Mouse (Mus musculus): ENCODE measurements at regions not wholly inside any gene's neighbourhood (a gene's known extent, or its start where the extent isn't known, plus 50 kb on each side); places are given as distances from the start of the nearest gene placed in this dataset.
A peak's percentile ranks its signal among the peaks of the same experiment; 100 is the strongest.

DNA sequence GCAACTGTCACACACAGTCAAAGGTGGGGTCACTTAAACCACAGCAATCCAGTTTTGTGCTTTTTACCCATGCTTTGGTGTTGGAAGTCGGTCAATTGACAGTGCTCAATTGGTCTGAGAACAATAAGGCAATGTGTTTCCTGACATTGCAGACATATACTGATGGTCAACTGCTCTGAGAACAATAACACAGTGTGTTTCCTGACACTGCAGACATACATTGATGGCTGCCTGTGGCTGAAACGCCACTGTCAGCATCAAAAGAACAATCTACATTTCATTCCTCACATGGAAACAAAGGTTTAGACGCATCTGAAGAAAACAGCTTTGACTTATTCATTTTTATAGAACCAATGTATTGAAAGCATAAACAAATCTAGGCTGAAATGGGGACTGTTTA, 59.2 kb upstream of the Lama4 start:
- H3K4me1 ChIP-seq (replicated peaks), result peaks cover 16% of the 10 kb centered on the region
- H3K4me2 ChIP-seq, result no peak overlapping the region
- no peak overlapping the region for H3K9ac ChIP-seq
- H3K27me3 ChIP-seq, result no peaks in the 10 kb centered on the region
- no peaks in the 10 kb centered on the region for H3K9me3 ChIP-seq (replicated peaks)
- WGBS, result 55% methylated on average over 3 of the region's 3 CpGs
- H3K27ac ChIP-seq, result no peak overlapping the region
- H3K4me3 ChIP-seq, result no peak overlapping the region
- ATAC-seq (replicated peaks; ENCODE audit: insufficient number of reproducible peaks, insufficient read depth, low FRiP score, low read depth), result no peak
- H3K36me3 ChIP-seq, result no peaks in the 10 kb centered on the region

DNA sequence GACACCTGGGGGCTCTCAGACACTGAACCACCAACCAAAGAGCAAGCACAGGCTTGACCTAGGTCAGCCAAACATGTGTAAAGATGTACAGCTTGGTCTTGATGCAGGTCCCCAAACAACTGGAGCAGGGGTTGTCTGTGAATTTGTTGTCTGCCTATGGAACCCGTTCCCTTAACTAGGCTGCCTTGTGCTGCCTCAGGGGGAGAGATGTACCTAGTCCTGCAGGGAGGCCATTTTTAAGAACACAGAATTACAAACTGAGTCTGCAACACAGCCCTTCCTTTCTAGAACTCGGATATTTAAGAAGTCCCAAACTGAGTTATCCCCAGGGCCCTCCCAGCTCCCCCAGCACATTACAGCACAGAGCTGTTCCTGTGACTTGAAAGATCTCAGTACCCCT, 57.5 kb upstream of the Lama4 start:
- H3K9ac ChIP-seq, result no peak overlapping the region

DNA sequence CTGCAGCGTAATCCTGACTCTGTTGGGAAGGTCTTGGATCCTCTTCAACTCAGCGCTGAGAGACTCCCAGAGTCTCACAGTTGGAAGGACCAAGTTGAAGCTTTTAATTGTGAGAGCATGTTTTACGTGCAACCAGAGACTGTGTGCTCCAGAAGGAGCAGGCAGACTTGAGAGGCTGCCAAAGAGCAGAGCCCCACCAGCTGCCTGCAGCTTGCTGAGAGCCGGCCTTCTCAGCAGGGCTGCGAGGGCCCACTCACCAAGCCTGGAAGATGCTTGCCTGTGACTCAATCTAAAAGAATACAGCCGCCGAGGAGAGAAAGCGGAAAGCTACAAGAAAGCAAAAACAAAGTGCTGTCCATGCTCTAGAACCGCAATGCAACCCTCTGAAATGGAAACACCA, 57.0 kb upstream of the Lama4 start:
- H3K9ac ChIP-seq, result no peak overlapping the region
- no peaks in the 10 kb centered on the region for H3K27me3 ChIP-seq
- H3K9me3 ChIP-seq (replicated peaks), result no peaks in the 10 kb centered on the region
- peak overlapping the region; percentile 88 for H3K27ac ChIP-seq
- H3K4me3 ChIP-seq, result no peak overlapping the region
- H3K4me1 ChIP-seq (replicated peaks), result peaks cover 16% of the 10 kb centered on the region
- peak overlapping the region; percentile 45 for H3K4me2 ChIP-seq
- ATAC-seq (replicated peaks; ENCODE audit: insufficient number of reproducible peaks, insufficient read depth, low FRiP score, low read depth), result peak; percentile 94
- H3K36me3 ChIP-seq, result no peaks in the 10 kb centered on the region
- 14% methylated on average over 9 of the region's 9 CpGs for WGBS

More for the DNA sequence above, 57.5 kb upstream of the Lama4 start:
- Histone ChIP-seq H3K27me3 (no peaks in the 10 kb centered on the region), H3K4me3 (no peak overlapping the region), H3K9me3 (replicated peaks) (no peaks in the 10 kb centered on the region), H3K36me3 (no peaks in the 10 kb centered on the region), H3K4me1 (replicated peaks) (peaks cover 16% of the 10 kb centered on the region), H3K27ac (peak overlapping the region; percentile 88), H3K4me2 (peak overlapping the region; percentile 45)
- ATAC-seq (replicated peaks; ENCODE audit: insufficient number of reproducible peaks, insufficient read depth, low FRiP score, low read depth), result no peak
- WGBS, result 65% methylated on average over 2 of the region's 2 CpGs

DNA sequence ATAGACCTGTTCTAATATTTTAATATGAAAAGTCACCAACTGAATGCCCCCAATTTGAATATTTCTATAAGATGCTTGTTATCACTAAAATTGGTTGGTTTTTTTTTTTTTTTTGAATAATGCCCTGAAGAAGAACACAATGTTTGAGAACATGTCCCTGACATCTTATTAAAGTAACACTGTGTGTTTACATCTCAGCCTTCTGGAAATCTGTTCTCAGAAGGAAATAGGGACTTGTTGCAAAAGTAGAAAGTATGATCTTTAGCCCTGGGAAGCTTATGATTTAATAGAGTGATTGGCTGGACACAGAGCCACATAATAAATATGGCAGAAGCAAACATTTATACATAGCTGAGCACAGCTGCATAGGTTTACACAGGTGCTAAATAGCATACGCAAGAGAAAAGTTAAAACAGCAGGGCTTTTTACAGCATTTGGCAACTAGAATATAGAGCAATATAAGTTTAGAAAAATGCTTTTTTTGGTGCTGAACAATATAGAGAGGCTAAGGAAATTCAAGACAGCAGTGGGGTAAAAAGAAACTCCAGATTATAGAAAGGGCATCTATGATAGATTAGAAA, 56.1 kb upstream of the Lama4 start:
- H3K27ac ChIP-seq, result peak overlapping the region; percentile 88; the same call in 1 of the 2 replicates
- H3K9ac ChIP-seq, result no peak overlapping the region
- no peak overlapping the region for H3K4me2 ChIP-seq
- peaks cover 16% of the 10 kb centered on the region for H3K4me1 ChIP-seq (replicated peaks)
- no peak overlapping the region for H3K4me3 ChIP-seq
- no peak for ATAC-seq (replicated peaks; ENCODE audit: insufficient number of reproducible peaks, insufficient read depth, low FRiP score, low read depth)
- H3K9me3 ChIP-seq (replicated peaks), result no peaks in the 10 kb centered on the region
- H3K36me3 ChIP-seq, result no peaks in the 10 kb centered on the region
- WGBS, result 87% methylated on average over 1 of the region's 1 CpGs
- H3K27me3 ChIP-seq, result no peaks in the 10 kb centered on the region

DNA sequence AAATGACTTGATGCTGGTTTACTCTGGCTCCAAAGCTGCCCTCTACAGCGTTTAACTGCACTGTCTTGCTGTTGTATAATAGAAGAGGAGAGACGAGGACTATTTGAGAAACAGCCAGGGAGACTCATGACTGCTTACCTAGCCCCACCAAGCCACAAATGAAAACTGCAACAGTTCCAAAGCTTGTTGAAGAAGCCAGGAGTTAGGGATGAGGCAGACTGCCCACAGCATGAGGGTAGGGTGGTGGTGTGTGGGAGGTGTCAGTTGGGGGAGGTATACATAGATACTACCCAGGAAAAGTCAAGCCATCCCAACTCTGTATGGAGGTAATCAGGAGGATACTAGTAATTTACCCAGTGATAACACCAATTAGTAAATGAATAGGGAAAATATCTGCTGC, 55.5 kb upstream of the Lama4 start:
- H3K36me3 ChIP-seq, result no peaks in the 10 kb centered on the region
- H3K9me3 ChIP-seq (replicated peaks), result no peaks in the 10 kb centered on the region
- H3K27ac ChIP-seq, result no peak overlapping the region
- H3K4me3 ChIP-seq, result no peak overlapping the region
- H3K9ac ChIP-seq, result no peak overlapping the region
- WGBS, result 66% methylated on average over 2 of the region's 2 CpGs
- no peak overlapping the region for H3K4me2 ChIP-seq
- H3K27me3 ChIP-seq, result no peaks in the 10 kb centered on the region
- H3K4me1 ChIP-seq (replicated peaks), result peaks cover 16% of the 10 kb centered on the region
- no peak for ATAC-seq (replicated peaks; ENCODE audit: insufficient number of reproducible peaks, insufficient read depth, low FRiP score, low read depth)

DNA sequence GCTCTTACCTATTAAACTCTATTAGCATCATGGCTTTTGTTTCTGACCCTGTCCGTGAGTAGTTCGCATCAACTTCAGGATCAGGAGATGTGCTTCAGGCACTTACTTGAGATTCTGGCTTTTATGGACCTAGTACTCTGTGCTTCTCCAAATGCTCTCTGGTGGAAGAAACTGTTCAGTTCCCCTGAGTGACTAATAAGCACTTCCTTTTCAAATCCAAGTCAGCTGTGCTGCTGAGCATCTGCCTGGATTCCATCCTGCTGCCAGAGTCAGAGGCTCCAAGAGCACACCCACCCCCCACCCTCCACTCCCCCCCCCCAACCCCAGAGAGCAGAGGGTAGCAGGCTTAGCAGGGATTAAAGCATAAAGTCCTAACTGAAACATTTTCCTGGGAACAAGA, 52.3 kb upstream of the Lama4 start:
- Histone ChIP-seq H3K9me3 (replicated peaks) (no peaks in the 10 kb centered on the region), H3K4me3 (no peak overlapping the region), H3K27ac (no peak overlapping the region), H3K9ac (no peak overlapping the region), H3K27me3 (no peaks in the 10 kb centered on the region), H3K4me2 (no peak overlapping the region), H3K36me3 (no peaks in the 10 kb centered on the region), H3K4me1 (replicated peaks) (peaks cover 11% of the 10 kb centered on the region)
- ATAC-seq (replicated peaks; ENCODE audit: insufficient number of reproducible peaks, insufficient read depth, low FRiP score, low read depth), result no peak
- 92% methylated on average over 2 of the region's 2 CpGs for WGBS
